Mouse (Mus musculus): ENCODE results near the gene Ces2g. TPM values are rescaled to one million over a fixed set of nuclear protein-coding genes. Genes with fewer than 3 reads are reported as not detected.

Gene Ces2g
- polyA plus RNA-seq, 1 experiment from 2014 or later: not detected

DNA sequence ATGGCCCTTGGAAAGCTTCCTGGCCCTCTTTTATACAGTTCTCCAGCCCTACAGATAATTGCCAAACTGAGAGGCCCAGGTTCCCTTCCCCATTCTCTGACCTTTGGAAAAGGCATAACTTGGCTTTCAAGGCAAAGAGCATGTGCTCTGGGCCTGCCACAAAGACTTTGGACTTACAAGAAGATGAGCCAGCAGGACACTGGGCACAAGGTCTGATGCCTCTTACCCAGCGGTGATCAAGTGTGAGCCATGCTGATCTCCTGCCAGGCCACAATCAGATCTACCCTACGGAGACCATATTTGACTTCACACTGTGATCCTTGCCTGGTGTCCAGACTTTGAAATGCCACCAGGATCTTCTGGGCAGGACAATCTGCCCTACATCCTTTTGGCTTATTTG is 23.4 kb downstream of the Ces2g start:
- WGBS: 88% methylated on average over 2 of the region's 2 CpGs
- Histone ChIP-seq H3K4me3 (replicated peaks; ENCODE audit: low read depth, low read length) (no peak overlapping the region), H3K9me3 (ENCODE audit: control insufficient read depth, low read length) (no peaks in the 10 kb centered on the region), H3K36me3 (ENCODE audit: control insufficient read depth, insufficient read depth, low read length) (no peaks in the 10 kb centered on the region), H3K27me3 (ENCODE audit: control insufficient read depth, insufficient read depth, low read length) (no peaks in the 10 kb centered on the region), H3K4me2 (ENCODE audit: low read length) (no peak overlapping the region), H3K9ac (replicated peaks; ENCODE audit: low read length) (no peak overlapping the region), H3K4me1 (ENCODE audit: control insufficient read depth, insufficient read depth, low read length) (no peaks in the 10 kb centered on the region), H3K27ac (replicated peaks; ENCODE audit: low read depth, low read length) (no peak overlapping the region)
- ATAC-seq (ENCODE audit: low FRiP score, low TSS enrichment) (no peak), DNase-seq (no peak)

GRCm38 (mm10) chr8:104998191-104998590 is 36.7 kb downstream of the Ces2g start:
- no peak overlapping the region for H3K27ac ChIP-seq (replicated peaks; ENCODE audit: low read depth, low read length)
- no peaks in the 10 kb centered on the region for H3K36me3 ChIP-seq (ENCODE audit: control insufficient read depth, insufficient read depth, low read length)
- no peak overlapping the region for H3K4me2 ChIP-seq (ENCODE audit: low read length)
- no peaks in the 10 kb centered on the region for H3K27me3 ChIP-seq (ENCODE audit: control insufficient read depth, insufficient read depth, low read length)
- H3K9ac ChIP-seq (replicated peaks; ENCODE audit: low read length): no peak overlapping the region
- no peaks in the 10 kb centered on the region for H3K4me1 ChIP-seq (ENCODE audit: control insufficient read depth, insufficient read depth, low read length)
- no peaks in the 10 kb centered on the region for H3K9me3 ChIP-seq (ENCODE audit: control insufficient read depth, low read length)
- H3K4me3 ChIP-seq (replicated peaks; ENCODE audit: low read depth, low read length): no peak overlapping the region
- ATAC-seq (ENCODE audit: low FRiP score, low TSS enrichment): no peak
- 85% methylated on average over 6 of the region's 6 CpGs for WGBS
- no peak for DNase-seq

DNA sequence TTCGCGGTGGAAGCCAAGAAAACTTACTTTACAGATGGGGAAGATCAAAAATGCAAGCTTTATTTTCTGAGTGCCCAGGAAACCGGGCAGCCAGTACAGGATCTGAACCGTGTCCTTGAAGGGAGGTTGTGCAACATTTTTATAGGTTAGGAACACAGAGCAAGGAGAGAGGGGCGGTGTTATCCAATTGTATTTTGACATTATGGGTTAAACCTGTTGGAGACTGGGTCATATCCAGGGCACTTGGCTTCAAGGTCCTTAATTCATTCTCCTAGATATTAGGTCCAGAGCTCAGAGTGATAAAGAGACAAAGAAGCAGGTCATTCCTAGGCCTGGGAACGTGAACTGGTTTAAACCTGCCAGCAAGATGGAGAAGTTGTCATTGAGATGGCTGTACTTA is 37.7 kb downstream of the Ces2g start:
- 87% methylated on average over 6 of the region's 6 CpGs for WGBS
- no peak for ATAC-seq (ENCODE audit: low FRiP score, low TSS enrichment)

DNA sequence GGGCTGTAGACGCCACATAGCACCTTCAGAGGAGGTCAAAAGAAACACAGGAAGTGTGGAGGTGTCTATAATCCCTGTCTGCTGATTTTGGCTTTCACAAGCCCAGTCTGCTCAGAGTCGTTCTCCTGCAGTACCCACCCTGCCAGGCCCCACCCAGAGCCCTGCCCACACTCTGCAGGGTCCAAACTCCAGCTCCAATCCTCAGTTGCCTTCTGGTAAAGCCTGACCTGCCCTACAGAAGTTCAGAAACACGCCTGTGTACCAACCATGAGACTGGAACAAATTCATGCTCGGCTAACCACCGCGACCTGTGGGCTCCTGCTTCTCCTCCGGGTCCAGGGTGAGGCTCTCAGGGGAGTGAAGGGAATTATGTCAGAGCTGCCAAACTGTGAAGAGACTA is 39.1 kb downstream of the Ces2g start, which contains the start of gene Ces2h:
Gene Ces2h (plus strand): TSS at position 268 of the 400 bp plus-strand sequence.
- Histone ChIP-seq H3K9ac (replicated peaks; ENCODE audit: low read length) (no peak within 1 kb of the TSS), H3K4me3 (replicated peaks; ENCODE audit: low read depth, low read length) (no peak within 1 kb of the TSS), H3K27ac (replicated peaks; ENCODE audit: low read depth, low read length) (no peak within 1 kb of the TSS), H3K36me3 (ENCODE audit: control insufficient read depth, insufficient read depth, low read length) (no peaks in the 10 kb centered on the region), H3K4me2 (ENCODE audit: low read length) (no peak within 1 kb of the TSS), H3K9me3 (ENCODE audit: control insufficient read depth, low read length) (no peaks in the 10 kb centered on the region), H3K27me3 (ENCODE audit: control insufficient read depth, insufficient read depth, low read length) (no peaks in the 10 kb centered on the region), H3K4me1 (ENCODE audit: control insufficient read depth, insufficient read depth, low read length) (no peaks in the 10 kb centered on the region)
- ATAC-seq (ENCODE audit: low FRiP score, low TSS enrichment) (no peak), DNase-seq (no peak)
- 84% methylated on average over 7 of the region's 7 CpGs for WGBS

More for the DNA sequence above, 37.7 kb downstream of the Ces2g start:
- H3K27ac ChIP-seq (replicated peaks; ENCODE audit: low read depth, low read length): no peak overlapping the region
- no peaks in the 10 kb centered on the region for H3K9me3 ChIP-seq (ENCODE audit: control insufficient read depth, low read length)
- H3K4me3 ChIP-seq (replicated peaks; ENCODE audit: low read depth, low read length): no peak overlapping the region
- no peaks in the 10 kb centered on the region for H3K36me3 ChIP-seq (ENCODE audit: control insufficient read depth, insufficient read depth, low read length)
- no peak overlapping the region for H3K9ac ChIP-seq (replicated peaks; ENCODE audit: low read length)
- no peak overlapping the region for H3K4me2 ChIP-seq (ENCODE audit: low read length)
- no peaks in the 10 kb centered on the region for H3K27me3 ChIP-seq (ENCODE audit: control insufficient read depth, insufficient read depth, low read length)
- no peaks in the 10 kb centered on the region for H3K4me1 ChIP-seq (ENCODE audit: control insufficient read depth, insufficient read depth, low read length)
- no peak for DNase-seq

- H3K27me3 ChIP-seq (ENCODE audit: control insufficient read depth, insufficient read depth, low read length): no peaks in the 10 kb centered on the region
- 92% methylated on average over 2 of the region's 2 CpGs for WGBS
Measured at GRCm38 (mm10) chr8:105010000-105010399, 48.5 kb downstream of the Ces2g start.

DNA sequence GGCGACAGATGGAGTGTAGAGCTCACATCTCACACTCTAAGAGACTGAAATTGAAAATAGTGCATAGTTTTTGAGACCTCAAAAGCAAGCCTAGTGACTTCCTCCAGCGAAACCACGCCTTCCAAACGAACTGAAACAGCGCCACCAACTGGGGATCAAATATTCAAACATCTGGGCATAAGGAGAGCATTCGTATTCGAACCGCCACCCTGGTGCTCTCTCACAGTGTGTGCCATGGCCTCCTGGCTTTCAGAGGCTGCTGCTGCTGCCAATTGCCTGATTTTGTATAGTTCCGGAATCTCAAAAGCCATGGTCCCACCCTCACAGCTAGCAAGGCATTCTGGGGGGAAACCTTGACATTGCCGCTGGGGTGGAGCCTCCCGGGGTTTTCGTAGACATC is 49.6 kb downstream of the Ces2g start:
- no peak overlapping the region for H3K4me3 ChIP-seq (replicated peaks; ENCODE audit: low read depth, low read length)
- H3K27ac ChIP-seq (replicated peaks; ENCODE audit: low read depth, low read length): no peak overlapping the region
- H3K4me1 ChIP-seq (ENCODE audit: control insufficient read depth, insufficient read depth, low read length): no peaks in the 10 kb centered on the region
- ATAC-seq (ENCODE audit: low FRiP score, low TSS enrichment) (no peak), DNase-seq (no peak)
- H3K4me2 ChIP-seq (ENCODE audit: low read length): no peak overlapping the region
- no peaks in the 10 kb centered on the region for H3K27me3 ChIP-seq (ENCODE audit: control insufficient read depth, insufficient read depth, low read length)
- H3K36me3 ChIP-seq (ENCODE audit: control insufficient read depth, insufficient read depth, low read length): no peaks in the 10 kb centered on the region
- no peak overlapping the region for H3K9ac ChIP-seq (replicated peaks; ENCODE audit: low read length)
- WGBS: 78% methylated on average over 12 of the region's 12 CpGs
- H3K9me3 ChIP-seq (ENCODE audit: control insufficient read depth, low read length): no peaks in the 10 kb centered on the region

More at GRCm38 (mm10) chr8:105010000-105010399, 48.5 kb downstream of the Ces2g start:
- H3K4me3 ChIP-seq (replicated peaks; ENCODE audit: low read depth, low read length): no peak overlapping the region
- H3K4me2 ChIP-seq (ENCODE audit: low read length): no peak overlapping the region
- H3K9me3 ChIP-seq (ENCODE audit: control insufficient read depth, low read length): no peaks in the 10 kb centered on the region
- no peaks in the 10 kb centered on the region for H3K4me1 ChIP-seq (ENCODE audit: control insufficient read depth, insufficient read depth, low read length)
- no peak overlapping the region for H3K9ac ChIP-seq (replicated peaks; ENCODE audit: low read length)
- no peak overlapping the region for H3K27ac ChIP-seq (replicated peaks; ENCODE audit: low read depth, low read length)
- ATAC-seq (ENCODE audit: low FRiP score, low TSS enrichment): no peak
- no peak for DNase-seq
- no peaks in the 10 kb centered on the region for H3K36me3 ChIP-seq (ENCODE audit: control insufficient read depth, insufficient read depth, low read length)

DNA sequence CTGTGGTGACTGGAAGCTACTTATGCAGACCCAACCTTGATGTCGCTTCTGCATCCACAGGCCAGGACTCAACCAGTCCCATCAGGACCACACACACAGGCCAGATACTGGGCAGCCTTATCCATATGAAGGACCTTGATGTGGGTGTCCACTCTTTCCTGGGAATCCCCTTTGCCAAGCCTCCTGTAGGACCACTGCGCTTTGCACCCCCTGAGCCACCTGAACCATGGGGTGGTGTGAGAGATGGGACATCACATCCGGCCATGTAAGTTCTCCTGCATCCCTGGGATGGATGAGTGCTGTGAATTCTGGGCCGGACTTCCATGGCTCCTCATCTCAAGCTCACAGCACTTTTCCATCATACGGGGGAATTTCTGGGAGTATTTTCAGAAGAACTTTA is 52.9 kb downstream of the Ces2g start:
- no peak for DNase-seq
- no peak overlapping the region for H3K27ac ChIP-seq (replicated peaks; ENCODE audit: low read depth, low read length)
- H3K27me3 ChIP-seq (ENCODE audit: control insufficient read depth, insufficient read depth, low read length): no peaks in the 10 kb centered on the region
- H3K9ac ChIP-seq (replicated peaks; ENCODE audit: low read length): no peak overlapping the region
- no peaks in the 10 kb centered on the region for H3K36me3 ChIP-seq (ENCODE audit: control insufficient read depth, insufficient read depth, low read length)
- whole genome bisulfite sequencing: 89% methylated on average over 5 of the region's 5 CpGs
- H3K4me3 ChIP-seq (replicated peaks; ENCODE audit: low read depth, low read length): no peak overlapping the region
- ATAC-seq (ENCODE audit: low FRiP score, low TSS enrichment): no peak
- no peaks in the 10 kb centered on the region for H3K4me1 ChIP-seq (ENCODE audit: control insufficient read depth, insufficient read depth, low read length)
- no peaks in the 10 kb centered on the region for H3K9me3 ChIP-seq (ENCODE audit: control insufficient read depth, low read length)
- no peak overlapping the region for H3K4me2 ChIP-seq (ENCODE audit: low read length)

Other genes with a start within 250 kb of the Ces2g start
- gene Ces2a, start 227.7 kb upstream of the Ces2g start, polyA plus RNA-seq (2014; fragmentation: Nextera tagmentation; extraction: Ambion mirVana): not detected in 2 replicates
- gene Ces2b, start 130.1 kb upstream of the Ces2g start, polyA plus RNA-seq (2014; fragmentation: Nextera tagmentation; extraction: Ambion mirVana): 0.38 TPM in 1 of 2 replicates, not detected in the other
- not detected in 2 replicates for gene Ces2c, start 114.7 kb upstream of the Ces2g start, polyA plus RNA-seq (2014; fragmentation: Nextera tagmentation; extraction: Ambion mirVana)
- gene Ces2e, start 35.5 kb upstream of the Ces2g start, polyA plus RNA-seq (2014; fragmentation: Nextera tagmentation; extraction: Ambion mirVana): not detected in 2 replicates
- not detected in 2 replicates for gene Ces2f, start 14.4 kb upstream of the Ces2g start, polyA plus RNA-seq (2014; fragmentation: Nextera tagmentation; extraction: Ambion mirVana)
- gene Ces2h, start 39.1 kb downstream of the Ces2g start, polyA plus RNA-seq (2014; fragmentation: Nextera tagmentation; extraction: Ambion mirVana): not detected in 2 replicates
- not detected in 2 replicates for gene Ces3a, start 86.9 kb downstream of the Ces2g start, polyA plus RNA-seq (2014; fragmentation: Nextera tagmentation; extraction: Ambion mirVana)
- not detected in 2 replicates for gene Ces3b, start 122.0 kb downstream of the Ces2g start, polyA plus RNA-seq (2014; fragmentation: Nextera tagmentation; extraction: Ambion mirVana)
- gene Ces4a, start 170.1 kb downstream of the Ces2g start, polyA plus RNA-seq (2014; fragmentation: Nextera tagmentation; extraction: Ambion mirVana): not detected in 2 replicates
- 25.7 and 34.7 TPM in 2 replicates for gene Cbfb, start 209.0 kb downstream of the Ces2g start, polyA plus RNA-seq (2014; fragmentation: Nextera tagmentation; extraction: Ambion mirVana)